Comparison of ENCODE assay signal across 24 mouse cellular contexts in genomic region chr1:193205431-193205830, GRCm38 (mm10). TPM values are rescaled to one million over a fixed set of nuclear protein-coding genes. Genes with fewer than 3 reads are reported as not detected.
"Had no signal": no experiment of that assay in that cellular context is flagged by ENCODE, and none has a peak within 500 bp of the region (broad histone marks: within the 10 kb centered on the region; RNA-seq: fewer than 3 reads in every experiment).

No protein-coding gene starts in this region.

- H3K4me2 ChIP-seq: heart, embryonic 12.5 days; hindbrain, embryonic 12.5 days; hindbrain, embryonic 14.5 days; intestine, embryonic 15.5 days; limb, embryonic 12.5 days; liver, embryonic 13.5 days had no signal

- H3K4me3 ChIP-seq: gastrocnemius, adult 2 months; heart, embryonic 10.5 days; heart, embryonic 12.5 days; hindbrain, embryonic 10.5 days; hindbrain, embryonic 12.5 days; intestine, embryonic 15.5 days; layer of hippocampus, adult 2 months; left cerebral cortex, adult 2 months; limb, embryonic 10.5 days; limb, embryonic 12.5 days; liver, embryonic 13.5 days had no signal

- DNase-seq: gastrocnemius, adult 2 months; gastrocnemius, postnatal 10 days; gastrocnemius, postnatal 25 days; heart, adult 18-20 months; heart, postnatal 10 days; heart, postnatal 4 days; kidney, postnatal 25 days; kidney, postnatal 4 days; liver, embryonic 13.5 days; lung, adult 18-20 months had no signal

- H3K27me3 ChIP-seq: heart, embryonic 12.5 days; hindbrain, embryonic 12.5 days; intestine, embryonic 15.5 days; limb, embryonic 12.5 days; liver, embryonic 13.5 days had no signal

- H3K9me3 ChIP-seq: heart, embryonic 10.5 days; heart, embryonic 12.5 days; hindbrain, embryonic 10.5 days; hindbrain, embryonic 12.5 days; intestine, embryonic 15.5 days; limb, embryonic 10.5 days; limb, embryonic 12.5 days; liver, embryonic 13.5 days had no signal

- H3K9ac ChIP-seq: heart, embryonic 12.5 days; hindbrain, embryonic 12.5 days; hindbrain, embryonic 14.5 days; intestine, embryonic 15.5 days; limb, embryonic 12.5 days; liver, embryonic 13.5 days had no signal

- H3K36me3 ChIP-seq: heart, embryonic 10.5 days; heart, embryonic 12.5 days; hindbrain, embryonic 10.5 days; hindbrain, embryonic 12.5 days; intestine, embryonic 15.5 days; limb, embryonic 10.5 days; limb, embryonic 12.5 days; liver, embryonic 13.5 days had no signal

- H3K4me1 ChIP-seq: heart, embryonic 10.5 days; hindbrain, embryonic 10.5 days; hindbrain, embryonic 12.5 days; intestine, embryonic 15.5 days; limb, embryonic 12.5 days had no signal

- H3K27ac ChIP-seq: gastrocnemius, adult 2 months; heart, embryonic 10.5 days; hindbrain, embryonic 10.5 days; hindbrain, embryonic 12.5 days; hindbrain, embryonic 14.5 days; intestine, embryonic 15.5 days; layer of hippocampus, adult 2 months; left cerebral cortex, adult 2 months; limb, embryonic 10.5 days; limb, embryonic 12.5 days; liver, embryonic 13.5 days had no signal

- ATAC-seq: hindbrain, embryonic 16.5 days; inflammation-experienced regulatory T-cells, adult 6 months; intestine, embryonic 15.5 days; intestine, postnatal 0 days had no signal

RNA-seq across cellular contexts. Expression of gene Irf6, which starts 52.5 kb away (rescaled TPM):
- total RNA-seq: granulocyte monocyte progenitor cell, adult 5-6 weeks had no signal

RNA-seq across cellular contexts. Expression of gene Hsd11b1, which starts 58.4 kb away (rescaled TPM):
- polyA plus RNA-seq: hindbrain, embryonic 10.5 days; hindbrain, embryonic 14.5 days; limb, embryonic 10.5 days had no signal
